Mouse (Mus musculus) brain, embryonic 14.5 days (tissue): ENCODE data around the gene Gm5416. TPM values are rescaled to one million over a fixed set of nuclear protein-coding genes. Genes with fewer than 3 reads are reported as not detected.
A peak's percentile ranks its signal among the peaks of the same experiment; 100 is the strongest.
"Not testable (repeated sequence)": the region's sequence is repeated elsewhere in the genome, so short reads cannot be mapped to it uniquely, and the experiment has no call there.

Experiments
- DNase-seq: peaks from one replicate; pipeline ENCODE4 v3.0.0-alpha.2; 2011; ENCODE audit warnings: low read depth
- CTCF ChIP-seq: fragments of 200-500 bp; IDR thresholded peaks from 2 replicates; pipeline ENCODE4 v1.5.1; 2012; ENCODE audit warnings: inconsistent platforms, mild to moderate bottlenecking, moderate library complexity, borderline replicate concordance; ENCODE audit not compliant: insufficient read depth, insufficient read length; ENCODE audit errors: extremely low read depth
- POLR2A ChIP-seq: fragments of 200-500 bp; IDR thresholded peaks from 2 replicates; pipeline ENCODE4 v1.6.1; 2012; ENCODE audit warnings: mild to moderate bottlenecking, inconsistent platforms, borderline replicate concordance; ENCODE audit not compliant: poor library complexity, insufficient read depth, insufficient read length, severe bottlenecking; ENCODE audit errors: extremely low read depth
- polyA plus RNA-seq: library from polyadenylated mRNA; depleted of rRNA; stranded (reverse); fragments of >200 nt; gene quantifications from 2 replicates; pipeline ENCODE4 v1.2.3, GENCODE M21; 2012; rRNA removed

Gene Gm5416
- not detected in 2 replicates for polyA plus RNA-seq

GRCm38 (mm10) chr16:36209967-36210453 is at the start of gene Gm5416:
TSS of gene Gm5416 (plus strand) at chr16:36210403.
- DNase-seq: no peak
- TF ChIP-seq POLR2A (no peak), CTCF (no peak)

- DNase-seq: not testable (repeated sequence)
Observed at GRCm38 (mm10) chr16:36167841-36168240, 42.4 kb upstream of the Gm5416 start.

GRCm38 (mm10) chr16:36176108-36176507 is 34.1 kb upstream of the Gm5416 start:
- TF ChIP-seq POLR2A: no peak
- no peak for TF ChIP-seq CTCF
- no peak for DNase-seq

DNA sequence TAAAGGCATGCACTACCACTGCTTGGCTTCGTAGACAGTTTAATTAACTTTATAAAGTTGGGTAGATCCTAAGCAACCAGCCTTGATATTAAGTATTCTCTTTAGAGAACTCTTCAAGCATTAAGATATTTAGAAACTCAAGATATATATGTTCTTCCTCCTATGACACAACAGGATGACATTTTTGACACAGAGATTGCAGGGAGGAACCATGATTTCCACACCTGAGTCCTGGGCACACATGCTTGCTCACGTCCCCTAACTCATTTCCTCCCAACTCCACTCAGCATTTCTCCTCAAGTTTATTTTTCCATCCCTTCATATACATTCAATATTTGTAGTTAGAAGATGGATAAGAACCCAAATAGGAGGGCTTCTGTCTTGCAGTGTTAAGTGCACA is 30.3 kb upstream of the Gm5416 start:
- DNase-seq: no peak
- TF ChIP-seq CTCF (no peak), POLR2A (no peak)

GRCm38 (mm10) chr16:36183912-36184311 is 26.3 kb upstream of the Gm5416 start, which contains the start of gene Gm5483:
TSS of gene Gm5483 (plus strand) at chr16:36184212.
- not testable (repeated sequence) for DNase-seq

DNA sequence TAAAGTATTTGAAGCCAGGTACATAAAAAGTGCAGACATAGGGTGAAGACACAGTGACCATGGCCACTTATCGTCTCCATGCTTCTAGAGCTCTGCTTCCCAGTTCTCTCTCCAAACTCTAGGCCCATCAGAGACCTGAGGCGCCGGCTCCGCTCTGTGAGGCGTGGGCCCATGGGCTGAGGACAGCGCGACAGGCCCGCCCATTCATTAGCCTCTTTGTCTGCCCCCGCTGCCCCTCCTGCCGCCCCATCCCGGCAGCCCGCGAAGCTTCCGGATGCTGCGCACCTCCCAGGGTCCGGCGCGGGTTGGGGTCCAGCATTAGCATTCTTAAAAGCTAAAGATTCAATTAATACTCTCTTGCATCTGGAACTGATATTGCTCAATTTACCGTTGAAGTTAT is 11.0 kb upstream of the Gm5416 start:
- DNase-seq: peak; percentile 1
- no peak for TF ChIP-seq POLR2A
- no peak for TF ChIP-seq CTCF

GRCm38 (mm10) chr16:36203846-36204245 is 6.4 kb upstream of the Gm5416 start:
- TF ChIP-seq CTCF (no peak), POLR2A (no peak)
- DNase-seq: no peak

DNA sequence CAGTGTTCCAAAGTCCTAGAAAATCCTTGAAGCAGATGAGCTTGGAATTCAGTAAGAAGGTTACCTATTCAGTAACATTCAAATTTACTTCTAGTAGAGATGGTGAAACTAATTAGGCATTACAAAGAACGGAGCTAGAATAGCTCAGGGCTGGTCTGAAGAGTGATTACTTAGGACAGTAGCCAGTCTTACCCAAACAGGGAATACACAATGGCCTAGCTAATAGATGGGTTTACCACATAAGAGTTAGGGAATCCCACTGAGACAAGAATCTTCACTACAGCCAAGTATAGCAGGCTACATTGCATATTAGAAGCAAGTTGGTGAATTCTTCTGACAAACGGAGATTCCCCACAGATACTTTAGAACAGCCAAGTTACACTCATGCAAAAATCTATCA is 4.5 kb upstream of the Gm5416 start:
- DNase-seq: not testable (repeated sequence)

DNA sequence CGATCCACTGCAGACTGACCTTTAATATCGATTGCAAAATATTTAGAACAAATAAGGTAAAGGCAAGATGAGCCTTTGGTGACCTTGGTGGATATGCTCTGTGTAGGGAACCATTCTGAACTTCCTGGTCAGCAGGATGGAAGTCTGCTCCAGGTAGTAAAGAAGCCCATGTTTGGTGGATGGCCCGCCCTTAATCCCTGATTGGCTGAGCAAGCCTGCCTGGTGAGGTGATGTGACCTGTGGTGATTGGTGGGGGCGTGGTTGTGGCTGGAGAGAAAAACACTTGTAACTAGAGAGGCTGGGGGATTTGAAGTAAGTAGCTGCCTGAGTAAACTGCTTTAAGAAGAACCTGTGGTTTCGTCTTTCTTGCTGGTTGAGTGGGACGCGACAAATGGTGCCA is 11.0 kb downstream of the Gm5416 start, which contains the start of gene 2010005H15Rik:
Gene 2010005H15Rik, plus strand, starts transcription at position 301 of the 400 bp plus-strand sequence.
- not testable (repeated sequence) for DNase-seq

- not testable (repeated sequence) for DNase-seq
Observed at GRCm38 (mm10) chr16:36260585-36260984, 50.4 kb downstream of the Gm5416 start.

Other genes starting within 250 kb of the Gm5416 start
- 31.6 and 45.6 TPM in 2 replicates for gene Kpna1, start 231.7 kb upstream of the Gm5416 start, polyA plus RNA-seq
- 7.3 TPM in 2 replicates for gene Wdr5b, start 169.2 kb upstream of the Gm5416 start, polyA plus RNA-seq
- 80.0 and 84.3 TPM in 2 replicates for gene Fam162a, start 138.8 kb upstream of the Gm5416 start, polyA plus RNA-seq
- gene Ccdc58, start 138.7 kb upstream of the Gm5416 start, polyA plus RNA-seq: 21.5 and 27.8 TPM in 2 replicates
- 0.03 TPM in 1 of 2 replicates, not detected in the other for gene Csta1, start 79.2 kb upstream of the Gm5416 start, polyA plus RNA-seq
- gene Stfa2l1, start 53.6 kb upstream of the Gm5416 start, polyA plus RNA-seq: 0.92 and 1.1 TPM in 2 replicates
- 0.72 and 1.1 TPM in 2 replicates for gene Gm5483, start 26.2 kb upstream of the Gm5416 start, polyA plus RNA-seq
- gene 2010005H15Rik, start 11.1 kb downstream of the Gm5416 start, polyA plus RNA-seq: not detected in 2 replicates
- 0.79 and 1.7 TPM in 2 replicates for gene Stfa1, start 66.5 kb downstream of the Gm5416 start, polyA plus RNA-seq
- not detected in 2 replicates for gene BC117090, start 123.9 kb downstream of the Gm5416 start, polyA plus RNA-seq
- 0.94 and 1.6 TPM in 2 replicates for gene BC100530, start 157.3 kb downstream of the Gm5416 start, polyA plus RNA-seq
- 0.33 TPM in 1 of 2 replicates, not detected in the other for gene Stfa2, start 198.1 kb downstream of the Gm5416 start, polyA plus RNA-seq
- gene Stfa3, start 245.0 kb downstream of the Gm5416 start, polyA plus RNA-seq: 0.82 and 1.8 TPM in 2 replicates